In the genomic region with DNA sequence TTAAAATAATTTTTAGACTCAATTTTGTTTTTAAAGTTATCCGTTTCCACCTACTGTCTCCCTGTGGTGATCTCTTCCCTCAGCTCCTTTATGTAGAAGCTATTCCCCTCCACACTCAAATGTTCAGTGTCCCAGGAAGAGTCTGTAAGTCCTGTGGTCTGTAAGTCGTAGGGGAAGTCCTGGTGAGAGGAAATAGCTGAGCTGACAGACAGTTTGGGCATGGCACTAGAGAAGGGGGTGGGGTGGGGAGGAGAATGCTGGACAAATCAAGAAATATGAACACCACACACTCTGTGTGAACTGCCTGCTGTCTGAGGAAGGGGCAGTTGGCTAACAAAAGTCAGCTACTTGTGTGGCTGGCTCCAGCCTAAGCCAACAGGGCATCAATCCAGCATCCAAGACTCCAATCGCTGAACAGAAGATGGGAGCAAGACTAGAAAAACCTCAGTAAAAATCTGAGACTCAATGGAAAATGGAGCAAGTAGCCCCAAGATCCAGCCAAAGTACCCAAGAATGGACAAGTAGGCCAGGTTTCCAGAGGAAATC, we compare ENCODE assay signal across 16 mouse cellular contexts.
A peak's percentile ranks its signal among the peaks of the same experiment; 100 is the strongest.
DNase-seq lines count a peak whose midpoint lies in the region; ATAC-seq and TF ChIP-seq lines count a peak whose summit lies in the region.
"Had no signal": no experiment of that assay in that cellular context is flagged by ENCODE, and none has a peak within 500 bp of the region (broad histone marks: within the 10 kb centered on the region; RNA-seq: fewer than 3 reads in every experiment).

No protein-coding gene starts in this region.

- TF ChIP-seq EP300 in stomach, postnatal 0 days (optimal IDR thresholded peaks at IDR 0.05), result no peak

- no peaks in the 10 kb centered on the region for H3K9me3 ChIP-seq in heart, embryonic 16.5 days (replicated peaks; ENCODE audit: control insufficient read depth, low read length)
- no peaks in the 10 kb centered on the region for H3K9me3 ChIP-seq in stomach, postnatal 0 days (ENCODE audit: control insufficient read depth, low read length)
- H3K9me3 ChIP-seq: embryonic facial prominence, embryonic 12.5 days; forebrain, embryonic 15.5 days; hindbrain, embryonic 15.5 days; limb, embryonic 15.5 days; midbrain, embryonic 13.5 days had no signal

- TF ChIP-seq CTCF in lung, adult 2 months (IDR thresholded peaks at IDR 0.05; ENCODE audit: insufficient read depth, low read length), result no peak
- no peak for TF ChIP-seq CTCF in stomach, postnatal 0 days (IDR thresholded peaks at IDR 0.05; ENCODE audit: low read depth)

- H3K27ac ChIP-seq in heart, embryonic 16.5 days (ENCODE audit: low read length), result 0 out of 2 replicates have a peak overlapping the region, but pooled peaks have one; percentile 7
- 0 out of 2 replicates have a peak overlapping the region, but pooled peaks have one; percentile 30 for H3K27ac ChIP-seq in stomach, postnatal 0 days (replicated peaks)
- H3K27ac ChIP-seq: embryonic facial prominence, embryonic 12.5 days; forebrain, embryonic 15.5 days; hindbrain, embryonic 15.5 days; limb, embryonic 15.5 days; midbrain, embryonic 13.5 days had no signal

- H3K36me3 ChIP-seq in heart, embryonic 16.5 days (ENCODE audit: control insufficient read depth, insufficient read depth), result 0 out of 2 replicates have a peak, but pooled peaks cover 3% of the 10 kb centered on the region
- H3K36me3 ChIP-seq in stomach, postnatal 0 days (ENCODE audit: control insufficient read depth, insufficient read depth, low read length), result no peaks in the 10 kb centered on the region; the same call in 1 of the 2 replicates
- H3K36me3 ChIP-seq: forebrain, embryonic 15.5 days; limb, embryonic 15.5 days had no signal

- H3K27me3 ChIP-seq in heart, embryonic 16.5 days (ENCODE audit: control insufficient read depth, insufficient read depth, low read length), result no peaks in the 10 kb centered on the region
- no peaks in the 10 kb centered on the region for H3K27me3 ChIP-seq in stomach, postnatal 0 days (ENCODE audit: control insufficient read depth, insufficient read depth, low read length)
- H3K27me3 ChIP-seq: embryonic facial prominence, embryonic 12.5 days; forebrain, embryonic 15.5 days; hindbrain, embryonic 15.5 days; limb, embryonic 15.5 days; midbrain, embryonic 13.5 days had no signal

- H3K4me2 ChIP-seq in heart, embryonic 16.5 days (ENCODE audit: low read depth, low read length), result no peak overlapping the region
- H3K4me2 ChIP-seq in stomach, postnatal 0 days (replicated peaks; ENCODE audit: low read depth), result no peak overlapping the region
- H3K4me2 ChIP-seq: embryonic facial prominence, embryonic 12.5 days; forebrain, embryonic 15.5 days; hindbrain, embryonic 15.5 days; limb, embryonic 15.5 days; midbrain, embryonic 13.5 days had no signal

- H3K4me3 ChIP-seq in heart, embryonic 16.5 days (ENCODE audit: low read length), result no peak overlapping the region
- no peak overlapping the region for H3K4me3 ChIP-seq in lung, adult 2 months (replicated peaks; ENCODE audit: extremely low read depth, low read depth, low read length)
- H3K4me3 ChIP-seq in stomach, postnatal 0 days (ENCODE audit: low read depth, low read length), result no peak overlapping the region
- H3K4me3 ChIP-seq: embryonic facial prominence, embryonic 12.5 days; forebrain, embryonic 15.5 days; hindbrain, embryonic 15.5 days; limb, embryonic 15.5 days; midbrain, embryonic 13.5 days had no signal

- no peak overlapping the region for H3K9ac ChIP-seq in heart, embryonic 16.5 days (ENCODE audit: low read length)
- H3K9ac ChIP-seq in stomach, postnatal 0 days (ENCODE audit: low read length), result no peak overlapping the region
- H3K9ac ChIP-seq: embryonic facial prominence, embryonic 12.5 days; forebrain, embryonic 15.5 days; hindbrain, embryonic 15.5 days; limb, embryonic 15.5 days; midbrain, embryonic 13.5 days had no signal

- intact Hi-C loops in heart, postnatal 25 days (cut with DNase I), result no loop called here

- no peak for ATAC-seq in heart, embryonic 16.5 days (replicated peaks; ENCODE audit: extremely low read depth, insufficient read depth, low FRiP score)
- ATAC-seq in granulocyte monocyte progenitor cell, adult 5-6 weeks (replicated peaks; ENCODE audit: poor library complexity, severe bottlenecking), result peak; percentile 49
- ATAC-seq in stomach, postnatal 0 days (ENCODE audit: low FRiP score, low TSS enrichment), result no peak
- ATAC-seq: forebrain, embryonic 15.5 days; midbrain, embryonic 13.5 days had no signal

- no peak for TF ChIP-seq POLR2A in lung, adult 2 months (IDR thresholded peaks at IDR 0.05; ENCODE audit: borderline replicate concordance, extremely low read depth, low read depth, low read length)

- peaks cover 22% of the 10 kb centered on the region for H3K4me1 ChIP-seq in heart, embryonic 16.5 days (ENCODE audit: control insufficient read depth, insufficient read depth, low read length)
- H3K4me1 ChIP-seq in lung, adult 2 months (ENCODE audit: control insufficient read depth, insufficient read depth, low read length), result peaks cover 25% of the 10 kb centered on the region
- peaks cover 12% of the 10 kb centered on the region for H3K4me1 ChIP-seq in stomach, postnatal 0 days (replicated peaks; ENCODE audit: control insufficient read depth, insufficient read depth)
- H3K4me1 ChIP-seq: embryonic facial prominence, embryonic 12.5 days; forebrain, embryonic 15.5 days; midbrain, embryonic 13.5 days had no signal

- WGBS in heart, embryonic 16.5 days, result 57% methylated on average over 3 of the region's 3 CpGs
- WGBS in lung, adult 2 months, result 42% methylated on average over 3 of the region's 3 CpGs
- 46% methylated on average over 3 of the region's 3 CpGs for WGBS in stomach, postnatal 0 days

- no peak for DNase-seq in heart, postnatal 25 days (ENCODE audit: low spot score)
- DNase-seq in lung, postnatal 36 days, result peak; percentile 39
- no peak for DNase-seq in lung, adult 2 months
- DNase-seq in stomach, postnatal 0 days (ENCODE audit: low spot score), result no peak
- DNase-seq in right cerebral cortex, postnatal 36 days (ENCODE audit: low spot score in 2 of 2), result no peak
- no peak for DNase-seq in left cerebral cortex, adult 11 months (ENCODE audit: low spot score)
- DNase-seq: cerebellum, adult 11 months; kidney, adult 18-20 months; kidney, postnatal 14 days had no signal
